ENCODE assay signal across 10 mouse cellular contexts in genomic region chr12:79990751-79991150, GRCm38 (mm10).
DNase-seq lines count a peak whose midpoint lies in the region; ATAC-seq lines count a peak whose summit lies in the region.
"Had no signal": no experiment of that assay in that cellular context is flagged by ENCODE, and none has a peak within 500 bp of the region (broad histone marks: within the 10 kb centered on the region; RNA-seq: fewer than 3 reads in every experiment).

No protein-coding gene starts in this region.

- ATAC-seq in limb, embryonic 13.5 days (ENCODE audit: low FRiP score, low read depth) = no peak

- H3K9me3 ChIP-seq in limb, embryonic 13.5 days = no peaks in the 10 kb centered on the region

- no peaks in the 10 kb centered on the region for H3K36me3 ChIP-seq in limb, embryonic 13.5 days

- H3K9ac ChIP-seq in limb, embryonic 13.5 days = no peak overlapping the region

- H3K27me3 ChIP-seq in limb, embryonic 13.5 days = no peaks in the 10 kb centered on the region

- 0 out of 2 replicates have a peak overlapping the region, but pooled peaks have one; percentile 7 for H3K4me2 ChIP-seq in limb, embryonic 13.5 days (replicated peaks)

- WGBS in limb, embryonic 13.5 days = 38% methylated on average over 4 of the region's 4 CpGs

- no peak overlapping the region for H3K4me3 ChIP-seq in limb, embryonic 13.5 days

- DNase-seq in gastrocnemius, postnatal 10 days = peak; percentile 2
- DNase-seq in gastrocnemius, adult 8-10 months (ENCODE audit: low spot score in 2 of 2) = no peak
- peak; percentile 26 for DNase-seq in right cerebral cortex, adult 18-20 months
- no peak for DNase-seq in right cerebral cortex, adult 2 months (ENCODE audit: low spot score in 2 of 2)
- DNase-seq in adipocyte (ENCODE audit: low spot score) = no peak
- no peak for DNase-seq in spleen, adult 18-20 months
- DNase-seq in gastrocnemius, postnatal 4 days (ENCODE audit: low spot score in 2 of 2) = no peak
- DNase-seq: embryo, embryonic 11 days; thymus, postnatal 4 days had no signal

- H3K4me1 ChIP-seq in limb, embryonic 13.5 days = peaks cover 88% of the 10 kb centered on the region

- H3K27ac ChIP-seq in limb, embryonic 13.5 days = peak overlapping the region; percentile 90

Comparison
In these comparisons a context has a peak if more than half of its experiments do, and no peak if none do; other contexts are left out.
1. DNase-seq: peak in gastrocnemius, postnatal 10 days (single experiment) and right cerebral cortex, adult 18-20 months (single experiment); none in gastrocnemius, adult 8-10 months (0 of 2), right cerebral cortex, adult 2 months (0 of 2), adipocyte (single experiment), spleen, adult 18-20 months (0 of 2) and gastrocnemius, postnatal 4 days (0 of 2).